Mouse (Mus musculus) central nervous system, embryonic 14 days (tissue): ENCODE measurements around the gene Gm21292. TPM values are rescaled to one million over a fixed set of nuclear protein-coding genes. Genes with fewer than 3 reads are reported as not detected.

ENCODE experiments used
- polyA plus RNA-seq: library from polyadenylated mRNA; depleted of rRNA; stranded (reverse); fragments of >200 nt; gene quantifications from 2 replicates; pipeline ENCODE4 v1.2.3, GENCODE M21; 2012; rRNA removed

Gene Gm21292
- polyA plus RNA-seq: not detected in 2 replicates

DNA sequence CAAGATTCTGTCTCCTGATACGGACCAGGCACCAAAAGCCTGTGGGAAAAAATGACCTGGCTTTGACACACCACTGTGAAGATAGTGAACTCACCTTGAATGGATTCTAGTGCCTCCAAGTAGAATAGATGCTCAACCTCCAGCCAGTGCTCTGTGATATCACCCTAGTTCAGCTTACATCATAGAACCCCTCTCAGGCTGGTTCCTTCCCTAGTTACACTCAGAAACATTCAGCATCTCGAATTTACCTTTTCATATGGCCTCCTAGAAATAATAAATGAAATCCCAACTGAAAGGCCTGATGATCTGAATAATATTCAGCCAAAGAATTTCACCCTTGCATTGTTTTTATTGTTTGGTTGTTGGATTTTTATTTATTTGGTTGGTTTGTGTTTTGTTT lies at the start of gene Gm21292:
Gene Gm21292 (minus strand): TSS at position 101 of the 400 bp plus-strand sequence.

Other genes starting within 250 kb of the Gm21292 start
- not detected in 2 replicates for gene Gm21721, start 68.3 kb upstream of the Gm21292 start, polyA plus RNA-seq
- not detected in 2 replicates for gene Gm21812, start 213.3 kb upstream of the Gm21292 start, polyA plus RNA-seq